Mouse (Mus musculus) heart, embryonic 10.5 days (tissue): Measurements from ENCODE around the gene Zfp984. TPM values are rescaled to one million over a fixed set of nuclear protein-coding genes. Genes with fewer than 3 reads are reported as not detected.
"Not testable (repeated sequence)": the region's sequence is repeated elsewhere in the genome, so short reads cannot be mapped to it uniquely, and the experiment has no call there.

Experiments used
- DNase-seq: peaks from one replicate; pipeline ENCODE4 v3.0.0-alpha.2; 2017; ENCODE audit warnings: low spot score
- H3K27ac ChIP-seq: fragments of 300-500 bp; sonication (generic); 2 replicates; pipeline ENCODE4 v1.5.1; 2016; ENCODE audit warnings: mild to moderate bottlenecking
- H3K27me3 ChIP-seq: fragments of 300-500 bp; sonication (generic); 2 replicates; pipeline ENCODE4 v1.6.1; 2016; ENCODE audit warnings: mild to moderate bottlenecking; ENCODE audit not compliant: poor library complexity, insufficient read depth, severe bottlenecking
- H3K36me3 ChIP-seq: fragments of 300-500 bp; sonication (generic); 2 replicates; pipeline ENCODE4 v1.6.1; 2016; ENCODE audit warnings: mild to moderate bottlenecking, moderate library complexity
- H3K4me1 ChIP-seq: fragments of 300-500 bp; sonication (generic); 2 replicates; pipeline ENCODE4 v1.6.1; 2016; ENCODE audit warnings: mild to moderate bottlenecking
- H3K4me3 ChIP-seq: fragments of 300-500 bp; sonication (generic); 2 replicates; pipeline ENCODE4 v1.5.1; 2016; ENCODE audit warnings: mild to moderate bottlenecking, moderate library complexity
- H3K9me3 ChIP-seq: fragments of 300-500 bp; sonication (generic); 2 replicates; pipeline ENCODE4 v1.6.1; 2016; ENCODE audit warnings: mild to moderate bottlenecking, moderate library complexity
- WGBS: fragments of 180-500 bp; shearing (Covaris S2); methylation state at CpG from one replicate; pipeline ENCODE4 v1.1.7; 2016; 5-methylcytosine and 5-hydroxymethylcytosine counted together
- polyA plus RNA-seq: library from polyadenylated mRNA; unstranded; fragments of >200 nt; fragmentation: Nextera tagmentation; extraction: Ambion mirVana; gene quantifications from 2 replicates; pipeline ENCODE4 v1.2.1, GENCODE M21; 2016

Gene Zfp984
- polyA plus RNA-seq, 1 experiment from 2014 or later: 10.1 TPM

- DNase-seq, H3K27ac ChIP-seq, H3K4me1 ChIP-seq, H3K27me3 ChIP-seq, H3K9me3 ChIP-seq: not testable (repeated sequence)
- Histone ChIP-seq H3K36me3 (peaks cover 20% of the 10 kb centered on the region), H3K4me3 (peak overlapping the region; percentile 66)
- WGBS: 70% methylated on average over 4 of the region's 4 CpGs
Observed at GRCm38 (mm10) chr4:147808483-147808882, 1.1 kb downstream of the Zfp984 start.

GRCm38 (mm10) chr4:147795308-147795707, 14.3 kb downstream of the Zfp984 start:
- H3K9me3 ChIP-seq, H3K4me1 ChIP-seq, H3K4me3 ChIP-seq, DNase-seq, H3K27me3 ChIP-seq, H3K27ac ChIP-seq: not testable (repeated sequence)
- H3K36me3 ChIP-seq: peaks cover 27% of the 10 kb centered on the region; the same call in 1 of the 2 replicates
- WGBS: 85% methylated on average over 1 of the region's 1 CpGs

- not testable (repeated sequence) for DNase-seq, H3K27ac ChIP-seq, H3K4me3 ChIP-seq, H3K9me3 ChIP-seq, H3K27me3 ChIP-seq, H3K4me1 ChIP-seq
- peaks cover 27% of the 10 kb centered on the region; the same call in 1 of the 2 replicates for H3K36me3 ChIP-seq
- WGBS: 91% methylated on average over 3 of the region's 3 CpGs
Observed at GRCm38 (mm10) chr4:147794026-147794665, 15.4 kb downstream of the Zfp984 start.

- WGBS: 59% methylated on average over 2 of the region's 2 CpGs
- not testable (repeated sequence) for DNase-seq, H3K9me3 ChIP-seq, H3K27me3 ChIP-seq, H3K4me1 ChIP-seq, H3K4me3 ChIP-seq, H3K27ac ChIP-seq
- H3K36me3 ChIP-seq: peaks cover 27% of the 10 kb centered on the region; the same call in 1 of the 2 replicates
Observed at GRCm38 (mm10) chr4:147793390-147793916, 16.1 kb downstream of the Zfp984 start.

- H3K9me3 ChIP-seq, H3K27ac ChIP-seq, DNase-seq, H3K27me3 ChIP-seq, H3K4me1 ChIP-seq, H3K4me3 ChIP-seq: not testable (repeated sequence)
- peaks cover 34% of the 10 kb centered on the region for H3K36me3 ChIP-seq
Observed at GRCm38 (mm10) chr4:147791729-147792128, 17.9 kb downstream of the Zfp984 start.

- H3K27me3 ChIP-seq, DNase-seq: not testable (repeated sequence)
- 90% methylated on average over 14 of the region's 15 CpGs for WGBS
Observed at GRCm38 (mm10) chr4:147746255-147746654, 63.3 kb downstream of the Zfp984 start.

GRCm38 (mm10) chr4:147738636-147739369, 70.8 kb downstream of the Zfp984 start:
- H3K9me3 ChIP-seq, H3K36me3 ChIP-seq, H3K27ac ChIP-seq, H3K4me1 ChIP-seq, H3K27me3 ChIP-seq: not testable (repeated sequence)
- DNase-seq: peak; percentile 77
- WGBS: 28% methylated on average over 63 of the region's 63 CpGs
- H3K4me3 ChIP-seq: peak overlapping the region; percentile 57

More at GRCm38 (mm10) chr4:147746255-147746654, 63.3 kb downstream of the Zfp984 start:
- not testable (repeated sequence) for H3K4me3 ChIP-seq, H3K36me3 ChIP-seq, H3K9me3 ChIP-seq, H3K4me1 ChIP-seq, H3K27ac ChIP-seq

Other genes with a start within 250 kb of the Zfp984 start
- 6.0 and 6.3 TPM in 2 replicates for gene Zfp979, start 167.3 kb downstream of the Zfp984 start, polyA plus RNA-seq
- gene Zfp534, start 107.2 kb downstream of the Zfp984 start, polyA plus RNA-seq: not detected in 2 replicates
- 4.7 and 5.4 TPM in 2 replicates for gene Zfp933, start 38.6 kb upstream of the Zfp984 start, polyA plus RNA-seq
- gene Miip, start 59.0 kb upstream of the Zfp984 start, polyA plus RNA-seq: 36.1 and 49.7 TPM in 2 replicates
- gene Fv1, start 59.2 kb upstream of the Zfp984 start, polyA plus RNA-seq: 8.7 and 8.8 TPM in 2 replicates
- gene Mfn2, start 94.9 kb upstream of the Zfp984 start, polyA plus RNA-seq: 65.7 and 126 TPM in 2 replicates
- gene Plod1, start 127.0 kb upstream of the Zfp984 start, polyA plus RNA-seq: 40.8 and 44.9 TPM in 2 replicates
- gene 2510039O18Rik, start 131.1 kb upstream of the Zfp984 start, polyA plus RNA-seq: 13.6 and 18.5 TPM in 2 replicates
- 124 and 308 TPM in 2 replicates for gene Nppb, start 176.0 kb upstream of the Zfp984 start, polyA plus RNA-seq
- gene Nppa, start 190.9 kb upstream of the Zfp984 start, polyA plus RNA-seq: 2,404 and 4,482 TPM in 2 replicates
- 8.0 and 8.4 TPM in 2 replicates for gene Clcn6, start 229.0 kb upstream of the Zfp984 start, polyA plus RNA-seq
- 13.5 and 15.6 TPM in 2 replicates for gene Mthfr, start 229.3 kb upstream of the Zfp984 start, polyA plus RNA-seq